Mouse (Mus musculus): Measurements from ENCODE around the gene Il5ra. TPM values are rescaled to one million over a fixed set of nuclear protein-coding genes. Genes with fewer than 3 reads are reported as not detected.

The Il5ra gene
- total RNA-seq, 1 experiment, result 0.27 TPM

DNA sequence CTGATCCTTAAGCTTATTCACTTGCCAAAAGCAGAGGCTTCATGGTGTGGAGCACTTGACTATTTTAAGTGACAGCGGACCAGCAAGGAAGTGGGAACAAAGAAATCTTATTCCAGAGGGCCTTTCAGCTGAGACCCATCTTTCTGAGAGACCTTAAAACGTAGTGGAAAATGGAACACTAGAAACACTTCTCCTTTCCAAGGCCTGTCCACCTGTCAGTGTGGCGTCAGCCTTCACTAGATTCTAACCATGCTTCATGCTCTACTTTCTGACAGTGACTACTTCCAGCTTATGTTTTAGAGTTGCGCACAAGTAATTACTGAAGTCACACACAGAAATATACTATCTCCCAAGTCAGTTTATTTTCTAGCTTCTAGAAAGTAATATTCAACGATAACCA lies 43.6 kb upstream of the Il5ra start:
- Histone ChIP-seq H3K36me3 (ENCODE audit: control insufficient read depth, insufficient read depth, low read length, poor library complexity, severe bottlenecking) (peaks cover 15% of the 10 kb centered on the region), H3K4me1 (ENCODE audit: control insufficient read depth in 2 of 2, insufficient read depth in 2 of 2, low read length in 2 of 2, poor library complexity in 1 of 2) (no peaks in the 10 kb centered on the region), H3K4me3 (ENCODE audit: insufficient read depth in 1 of 2, low read depth in 1 of 2, low read length in 2 of 2, poor library complexity in 1 of 2, severe bottlenecking in 1 of 2) (no peak overlapping the region), H3K9ac (ENCODE audit: insufficient read depth, low read depth, low read length, poor library complexity, severe bottlenecking) (no peak overlapping the region), H3K27ac (ENCODE audit: insufficient read depth, low read depth, low read length, poor library complexity, severe bottlenecking) (no peak overlapping the region), H3K9me3 (ENCODE audit: control insufficient read depth, insufficient read depth, low read depth, low read length) (no peaks in the 10 kb centered on the region)
- in situ Hi-C loops (cut with MboI; ENCODE audit: low sequenced_read_pairs in 2 of 2, unreplicated experiment in 2 of 2), result loop anchor here in 1 of 2 experiments (25.0 kb wide), 1 partner anchor 1270 kb away; the partner anchor contains the start of gene Setmar
- no peak for TF ChIP-seq MAFK (IDR thresholded peaks at IDR 0.05; ENCODE audit: insufficient read depth, low read depth, low read length)
- TF ChIP-seq ZC3H11A (IDR thresholded peaks at IDR 0.05; ENCODE audit: borderline replicate concordance, low read depth, low read length), result no peak
- TF ChIP-seq CHD2 (IDR thresholded peaks at IDR 0.05; ENCODE audit: low read depth, low read length), result no peak
- TF ChIP-seq HCFC1 (IDR thresholded peaks at IDR 0.05; ENCODE audit: borderline replicate concordance, insufficient read depth, low read length), result no peak
- DNase-seq (ENCODE audit: low read depth, low spot score), result no peak

DNA sequence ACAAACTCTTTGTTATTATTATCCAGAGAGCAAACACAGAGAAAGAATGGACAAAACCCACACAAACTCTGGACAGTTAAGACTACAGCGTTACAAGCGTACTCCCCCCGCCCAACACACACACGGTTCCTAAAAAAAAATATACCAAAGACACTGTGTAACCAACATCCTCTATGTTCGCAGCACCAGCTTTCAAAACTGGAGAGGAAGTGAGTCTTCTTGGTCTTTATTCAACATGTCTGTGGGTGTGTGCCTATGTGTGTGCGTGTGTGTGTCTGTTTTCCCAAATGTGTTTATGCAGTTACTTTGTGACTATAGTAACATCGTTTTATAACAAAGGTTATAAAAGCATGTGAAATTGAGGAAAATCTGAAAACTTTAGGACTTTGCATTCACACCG lies 42.6 kb upstream of the Il5ra start:
- in situ Hi-C loops (cut with MboI; ENCODE audit: low sequenced_read_pairs in 2 of 2, unreplicated experiment in 2 of 2), result loop anchor here in 1 of 2 experiments (25.0 kb wide), 1 partner anchor 1271 kb away; the partner anchor contains the start of gene Setmar
- Histone ChIP-seq H3K4me3 (ENCODE audit: insufficient read depth in 1 of 2, low read depth in 1 of 2, low read length in 2 of 2, poor library complexity in 1 of 2, severe bottlenecking in 1 of 2) (no peak overlapping the region), H3K36me3 (ENCODE audit: control insufficient read depth, insufficient read depth, low read length, poor library complexity, severe bottlenecking) (peaks cover 15% of the 10 kb centered on the region), H3K4me1 (ENCODE audit: control insufficient read depth in 2 of 2, insufficient read depth in 2 of 2, low read length in 2 of 2, poor library complexity in 1 of 2) (no peaks in the 10 kb centered on the region), H3K27ac (ENCODE audit: insufficient read depth, low read depth, low read length, poor library complexity, severe bottlenecking) (no peak overlapping the region), H3K9ac (ENCODE audit: insufficient read depth, low read depth, low read length, poor library complexity, severe bottlenecking) (no peak overlapping the region), H3K9me3 (ENCODE audit: control insufficient read depth, insufficient read depth, low read depth, low read length) (no peaks in the 10 kb centered on the region)
- TF ChIP-seq ZC3H11A (IDR thresholded peaks at IDR 0.05; ENCODE audit: borderline replicate concordance, low read depth, low read length) (no peak), MAFK (IDR thresholded peaks at IDR 0.05; ENCODE audit: insufficient read depth, low read depth, low read length) (no peak), ZNF384 (IDR thresholded peaks at IDR 0.05; ENCODE audit: low read depth, low read length) (no peak), HCFC1 (IDR thresholded peaks at IDR 0.05; ENCODE audit: borderline replicate concordance, insufficient read depth, low read length) (no peak), CHD2 (IDR thresholded peaks at IDR 0.05; ENCODE audit: low read depth, low read length) (no peak)
- no peak for DNase-seq (ENCODE audit: low read depth, low spot score)

GRCm38 (mm10) chr6:106787138-106787537 lies 38.3 kb upstream of the Il5ra start:
- H3K9me3 ChIP-seq (ENCODE audit: control insufficient read depth, insufficient read depth, low read depth, low read length), result no peaks in the 10 kb centered on the region
- TF ChIP-seq ZNF384 (IDR thresholded peaks at IDR 0.05; ENCODE audit: low read depth, low read length) (no peak), MAFK (IDR thresholded peaks at IDR 0.05; ENCODE audit: insufficient read depth, low read depth, low read length) (no peak), CHD2 (IDR thresholded peaks at IDR 0.05; ENCODE audit: low read depth, low read length) (no peak), ZC3H11A (IDR thresholded peaks at IDR 0.05; ENCODE audit: borderline replicate concordance, low read depth, low read length) (no peak), HCFC1 (IDR thresholded peaks at IDR 0.05; ENCODE audit: borderline replicate concordance, insufficient read depth, low read length) (no peak)
- H3K36me3 ChIP-seq (ENCODE audit: control insufficient read depth, insufficient read depth, low read length, poor library complexity, severe bottlenecking), result no peaks in the 10 kb centered on the region; the same call in 1 of the 2 replicates
- DNase-seq (ENCODE audit: low read depth, low spot score), result no peak
- H3K4me3 ChIP-seq (ENCODE audit: insufficient read depth in 1 of 2, low read depth in 1 of 2, low read length in 2 of 2, poor library complexity in 1 of 2, severe bottlenecking in 1 of 2), result no peak overlapping the region
- no peak overlapping the region for H3K27ac ChIP-seq (ENCODE audit: insufficient read depth, low read depth, low read length, poor library complexity, severe bottlenecking)
- H3K9ac ChIP-seq (ENCODE audit: insufficient read depth, low read depth, low read length, poor library complexity, severe bottlenecking), result no peak overlapping the region
- in situ Hi-C loops (cut with MboI; ENCODE audit: low sequenced_read_pairs in 2 of 2, unreplicated experiment in 2 of 2), result loop anchor here in 1 of 2 experiments (25.0 kb wide), 1 partner anchor 1275 kb away; the partner anchor contains the start of gene Setmar
- no peaks in the 10 kb centered on the region for H3K4me1 ChIP-seq (ENCODE audit: control insufficient read depth in 2 of 2, insufficient read depth in 2 of 2, low read length in 2 of 2, poor library complexity in 1 of 2)

- DNase-seq (ENCODE audit: low read depth, low spot score), result no peak
- H3K27ac ChIP-seq (ENCODE audit: insufficient read depth, low read depth, low read length, poor library complexity, severe bottlenecking), result no peak overlapping the region
- in situ Hi-C loops (cut with MboI; ENCODE audit: low sequenced_read_pairs in 2 of 2, unreplicated experiment in 2 of 2), result no loop called here
- H3K9ac ChIP-seq (ENCODE audit: insufficient read depth, low read depth, low read length, poor library complexity, severe bottlenecking), result peak overlapping the region; percentile 93
- H3K4me3 ChIP-seq (ENCODE audit: insufficient read depth in 1 of 2, low read depth in 1 of 2, low read length in 2 of 2, poor library complexity in 1 of 2, severe bottlenecking in 1 of 2), result peak overlapping the region; percentile 93
- H3K4me1 ChIP-seq (ENCODE audit: control insufficient read depth in 2 of 2, insufficient read depth in 2 of 2, low read length in 2 of 2, poor library complexity in 1 of 2), result peaks cover 0 to 2% of the 10 kb centered on the region in 2 experiments; a peak in 1 of 4 replicates
- no peak for TF ChIP-seq ZNF384 (IDR thresholded peaks at IDR 0.05; ENCODE audit: low read depth, low read length)
- TF ChIP-seq HCFC1 (IDR thresholded peaks at IDR 0.05; ENCODE audit: borderline replicate concordance, insufficient read depth, low read length), result no peak
- TF ChIP-seq CHD2 (IDR thresholded peaks at IDR 0.05; ENCODE audit: low read depth, low read length), result no peak
- no peak for TF ChIP-seq MAFK (IDR thresholded peaks at IDR 0.05; ENCODE audit: insufficient read depth, low read depth, low read length)
- no peak for TF ChIP-seq ZC3H11A (IDR thresholded peaks at IDR 0.05; ENCODE audit: borderline replicate concordance, low read depth, low read length)
- H3K36me3 ChIP-seq (ENCODE audit: control insufficient read depth, insufficient read depth, low read length, poor library complexity, severe bottlenecking), result peaks cover 10% of the 10 kb centered on the region
- H3K9me3 ChIP-seq (ENCODE audit: control insufficient read depth, insufficient read depth, low read depth, low read length), result no peaks in the 10 kb centered on the region
Observed at GRCm38 (mm10) chr6:106770046-106770445, 21.2 kb upstream of the Il5ra start.
